Mouse (Mus musculus): ENCODE measurements around the gene Ednra.

DNA sequence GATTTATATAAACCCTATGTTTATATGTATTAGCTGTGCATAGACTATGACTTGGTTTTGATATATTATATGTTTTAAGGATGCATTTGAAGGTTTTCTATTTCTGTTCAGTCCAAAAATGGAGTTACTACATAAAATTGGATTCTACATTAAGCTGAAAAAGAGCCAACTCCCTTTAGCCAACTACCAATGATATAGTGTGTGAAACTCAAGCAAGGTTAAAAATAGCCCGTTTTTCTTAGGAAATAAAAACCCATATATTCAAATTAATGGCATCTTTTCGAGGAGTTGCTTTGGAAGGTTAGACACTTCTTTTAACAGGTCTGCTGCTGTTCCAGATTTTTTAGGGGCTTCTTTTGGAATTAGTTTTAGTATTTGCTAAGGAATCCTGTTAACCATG, 91.1 kb downstream of the Ednra start:
- TF ChIP-seq CTCF (IDR thresholded peaks at IDR 0.05; ENCODE audit: extremely low read depth, insufficient read length, insufficient replicate concordance, low read depth, low read length) = no peak
- no peak for TF ChIP-seq POLR2A (IDR thresholded peaks at IDR 0.05; ENCODE audit: low read depth, low read length)

Data from small intestine, adult 2 months (tissue).